Mouse (Mus musculus) kidney, postnatal 25 days (tissue): ENCODE results near the gene Slc17a5.
"Not testable (repeated sequence)": the region's sequence is repeated elsewhere in the genome, so short reads cannot be mapped to it uniquely, and the experiment has no call there.

Experiments
- DNase-seq, 2 experiments: peaks; one replicate each; pipeline ENCODE4 v3.0.0; 2021; ENCODE audit warnings: mixed read lengths in 2 of 2

The Slc17a5 gene

GRCm38 (mm10) chr9:78516125-78516524 lies 71.7 kb downstream of the Slc17a5 start:
- DNase-seq: no peak

GRCm38 (mm10) chr9:78514681-78515080 lies 73.2 kb downstream of the Slc17a5 start:
- DNase-seq: no peak

- DNase-seq: no peak
These were observed 73.9 kb downstream of the Slc17a5 start for GRCm38 (mm10) chr9:78513776-78514500.

- no peak for DNase-seq
These were observed 76.1 kb downstream of the Slc17a5 start for GRCm38 (mm10) chr9:78511705-78512104.

DNA sequence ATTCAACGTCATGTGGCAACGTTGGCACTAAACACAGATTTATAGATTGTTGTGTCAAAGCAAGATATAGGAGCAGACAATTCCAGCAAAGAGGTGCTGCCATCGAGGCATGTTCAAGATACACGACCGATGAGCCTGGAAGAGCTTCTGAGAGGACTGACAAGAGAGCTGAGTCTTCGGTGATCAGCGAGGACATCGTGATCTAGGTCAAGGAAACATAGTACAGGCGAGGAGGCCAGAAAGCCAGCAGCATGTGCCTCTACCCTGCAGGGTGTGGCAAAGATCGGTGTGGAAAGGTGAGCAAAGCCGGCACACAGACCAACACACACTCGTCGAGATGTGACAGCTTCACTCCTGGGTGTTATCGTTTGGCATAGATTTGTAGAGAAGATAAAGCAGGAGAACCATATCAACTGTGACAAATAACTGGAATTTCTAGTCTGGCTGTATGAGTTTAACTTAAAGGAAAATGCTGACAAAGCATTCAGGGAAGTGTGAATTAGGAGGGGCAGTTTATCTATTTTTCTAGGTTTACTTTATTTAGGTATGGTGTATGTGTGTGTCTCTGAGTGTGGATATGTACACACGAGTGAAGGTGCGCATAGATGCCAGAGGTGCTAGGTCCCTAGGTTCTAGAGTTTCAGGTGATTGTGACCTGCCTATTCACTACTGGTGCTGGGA lies 79.6 kb downstream of the Slc17a5 start:
- DNase-seq: no peak

GRCm38 (mm10) chr9:78506722-78507077 lies 81.1 kb downstream of the Slc17a5 start:
- no peak for DNase-seq

- DNase-seq: peak; percentile 55 to 68
These were observed 81.7 kb downstream of the Slc17a5 start for GRCm38 (mm10) chr9:78506002-78506721.

GRCm38 (mm10) chr9:78505223-78505622 lies 82.6 kb downstream of the Slc17a5 start:
- no peak for DNase-seq

- DNase-seq: no peak
These were observed 83.2 kb downstream of the Slc17a5 start for GRCm38 (mm10) chr9:78504679-78505078.

GRCm38 (mm10) chr9:78504133-78504532 lies 83.7 kb downstream of the Slc17a5 start:
- DNase-seq: no peak

- peak in 1 of 2 experiments; percentile 53 for DNase-seq
These were observed 84.4 kb downstream of the Slc17a5 start for GRCm38 (mm10) chr9:78503223-78504079.

DNA sequence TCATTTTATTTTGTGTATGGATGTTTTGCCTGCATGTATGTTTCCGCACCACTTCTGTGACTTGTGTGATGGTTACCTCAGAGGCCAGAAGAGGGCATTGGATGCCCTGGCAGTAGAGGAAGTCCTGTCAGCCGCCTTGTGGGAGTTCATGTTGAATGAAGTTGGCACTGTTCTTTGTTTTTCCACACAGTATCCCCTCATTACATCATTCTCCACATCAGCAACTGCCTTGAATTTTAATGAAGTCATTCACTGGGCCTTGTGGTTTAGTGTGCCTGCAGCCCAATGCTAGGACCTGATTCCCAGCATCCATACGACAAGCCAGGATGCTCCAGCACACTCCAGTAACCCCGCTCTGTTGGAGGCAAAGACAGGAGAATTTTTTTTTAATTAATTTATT lies 86.6 kb downstream of the Slc17a5 start:
- DNase-seq: no peak

DNA sequence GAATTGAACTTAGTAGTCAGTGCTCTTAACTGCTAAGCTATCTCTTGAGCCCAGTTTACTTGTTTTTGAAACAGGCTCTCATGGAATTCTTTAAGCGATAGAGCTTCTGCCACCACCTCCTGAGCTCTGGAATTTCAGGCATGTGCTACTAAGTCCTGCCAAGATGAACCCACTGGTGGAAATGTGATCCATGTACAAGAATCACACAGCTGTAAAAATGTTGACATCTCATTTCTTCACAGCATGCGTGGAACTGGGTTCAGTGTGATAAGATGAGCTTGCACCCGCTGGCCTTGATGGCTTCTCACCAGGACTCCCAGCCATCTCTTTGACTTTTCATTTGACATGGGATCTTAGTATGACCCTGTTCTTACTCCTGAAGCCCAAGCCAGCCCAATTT lies 87.5 kb downstream of the Slc17a5 start:
- DNase-seq: no peak

DNA sequence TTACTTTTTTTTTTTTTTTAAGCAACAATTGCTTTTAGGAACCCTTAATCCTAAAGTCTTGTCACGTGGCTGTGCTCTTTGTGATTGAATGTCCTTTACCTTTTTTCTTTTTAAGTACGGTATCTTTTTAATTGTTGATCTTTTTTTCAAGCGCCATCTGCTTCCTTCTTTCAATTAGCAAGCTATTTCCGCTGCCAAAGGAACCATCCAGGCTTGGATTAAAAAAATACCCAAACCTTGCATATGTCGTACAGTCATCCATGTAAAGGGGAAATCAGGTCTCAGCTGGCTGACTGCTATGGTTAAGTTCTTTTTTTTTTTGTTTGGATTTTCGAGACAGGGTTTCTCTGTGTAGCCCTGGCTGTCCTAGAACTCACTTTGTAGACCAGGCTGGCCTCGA lies 94.7 kb downstream of the Slc17a5 start:
- no peak for DNase-seq

- DNase-seq: no peak
These were observed 95.6 kb downstream of the Slc17a5 start for GRCm38 (mm10) chr9:78492254-78492653.

DNA sequence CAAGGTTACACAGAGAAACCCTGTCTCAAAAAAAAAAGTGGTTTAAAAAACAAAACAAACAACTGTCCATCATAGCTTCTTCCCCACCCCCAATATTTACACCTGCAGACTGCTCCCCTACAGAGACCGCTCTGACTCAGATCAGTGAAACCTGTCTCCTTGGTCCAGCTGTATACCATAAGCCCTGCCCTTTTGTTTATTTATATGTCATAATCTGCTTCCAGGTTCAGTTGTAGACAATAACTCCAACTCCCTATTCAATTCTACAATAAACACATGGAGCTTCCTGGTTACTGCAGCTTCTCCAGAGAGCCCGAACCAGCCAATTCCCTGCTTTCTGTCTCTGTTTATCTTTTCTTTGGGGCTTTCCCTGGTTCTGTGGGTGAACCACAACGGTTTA lies 96.7 kb downstream of the Slc17a5 start:
- no peak for DNase-seq

- DNase-seq: peak; percentile 78 to 86
These were observed 98.9 kb downstream of the Slc17a5 start, which contains the start of gene Eef1a1 for GRCm38 (mm10) chr9:78488890-78489420. Gene Eef1a1, minus strand, starts transcription at chr9:78489151.

GRCm38 (mm10) chr9:78488021-78488420 lies 99.8 kb downstream of the Slc17a5 start:
- not testable (repeated sequence) for DNase-seq
